Mouse (Mus musculus) frontal cortex, postnatal 10 days (tissue): ENCODE results near the gene Obscn.

ENCODE experiments used
- DNase-seq, 2 experiments: peaks; one replicate each; pipeline ENCODE4 v3.0.0; 2022; ENCODE audit warnings: low spot score in 2 of 2, mixed read lengths in 1 of 2

Gene Obscn

GRCm38 (mm10) chr11:59058025-59058424 is 78.2 kb downstream of the Obscn start:
- DNase-seq, result no peak

- no peak for DNase-seq
These were observed 85.2 kb downstream of the Obscn start for GRCm38 (mm10) chr11:59051031-59051430.

DNA sequence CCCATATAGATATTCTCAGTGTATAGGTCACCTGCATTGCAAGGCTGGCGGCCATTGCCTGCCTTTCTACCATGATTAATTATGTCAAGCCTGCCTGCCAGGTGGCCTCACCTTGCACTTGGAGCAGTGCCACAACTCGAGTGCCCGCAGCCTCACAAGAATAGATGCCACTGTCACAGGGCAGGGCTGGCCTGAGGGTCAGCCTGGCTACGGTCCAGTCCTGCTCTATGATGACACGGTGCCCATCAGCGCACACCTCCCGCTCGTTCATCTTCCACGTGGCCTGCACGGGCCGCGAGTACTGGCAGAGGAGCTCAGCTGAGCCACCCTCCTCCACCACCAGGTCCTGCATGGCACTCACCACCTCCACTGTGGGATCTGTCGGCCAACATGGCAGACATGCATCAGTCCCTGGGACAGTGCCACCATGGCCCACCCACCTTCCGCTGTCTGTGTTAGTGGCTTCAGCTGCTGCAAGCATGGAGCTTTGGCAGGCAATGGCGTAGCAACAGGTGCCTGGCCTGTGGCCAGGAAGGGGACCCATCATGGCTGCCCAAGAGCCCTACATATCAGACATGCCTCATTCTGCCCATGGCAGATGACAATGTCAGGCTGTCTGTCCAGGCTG is 91.4 kb downstream of the Obscn start:
- no peak for DNase-seq

DNA sequence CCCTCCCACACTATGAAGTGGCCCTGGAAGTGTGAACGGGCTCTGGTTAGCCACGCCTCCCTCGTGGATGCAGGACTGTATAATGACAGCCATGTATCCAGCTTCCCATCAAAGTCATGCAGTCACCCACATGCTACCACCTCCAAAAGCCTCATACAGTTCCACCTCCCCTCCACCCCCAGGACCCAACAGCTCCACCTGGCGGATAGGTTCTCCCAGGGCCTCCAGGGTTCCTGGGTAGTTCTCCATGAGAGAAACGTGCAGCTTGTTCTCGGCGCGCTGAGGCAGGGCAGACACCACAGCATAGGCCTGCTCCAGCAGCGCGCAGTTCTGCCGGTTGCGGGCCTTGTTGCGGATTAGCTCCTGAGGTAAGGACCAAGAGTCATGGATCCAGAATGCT is 107.2 kb downstream of the Obscn start:
- no peak for DNase-seq

- no peak for DNase-seq
These were observed 109.8 kb downstream of the Obscn start for GRCm38 (mm10) chr11:59026411-59026810.

DNA sequence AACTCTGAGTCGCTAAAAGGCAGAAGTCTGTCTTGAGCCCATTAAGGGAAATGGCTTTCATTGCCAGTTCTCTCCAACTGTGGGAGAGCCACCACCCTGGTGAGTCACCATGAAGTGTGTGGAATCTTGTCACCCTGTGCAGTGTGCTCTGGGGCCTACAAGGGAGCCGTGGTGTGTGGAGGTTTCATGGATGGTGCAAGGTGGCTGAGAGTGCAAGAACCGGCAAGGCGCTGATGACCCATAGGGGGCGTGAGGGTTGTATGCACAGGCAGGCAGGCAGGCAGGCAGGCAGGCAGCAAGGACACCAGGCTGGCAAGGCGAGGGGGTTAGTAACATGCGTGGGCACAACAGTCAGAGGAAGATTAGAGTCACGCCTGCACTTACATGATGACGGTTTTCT is 121.2 kb downstream of the Obscn start:
- peak in 1 of 2 experiments; percentile 20 for DNase-seq

GRCm38 (mm10) chr11:59002327-59003079 is 133.7 kb downstream of the Obscn start:
- no peak for DNase-seq

GRCm38 (mm10) chr11:59000635-59001034 is 135.6 kb downstream of the Obscn start:
- DNase-seq, result no peak

DNA sequence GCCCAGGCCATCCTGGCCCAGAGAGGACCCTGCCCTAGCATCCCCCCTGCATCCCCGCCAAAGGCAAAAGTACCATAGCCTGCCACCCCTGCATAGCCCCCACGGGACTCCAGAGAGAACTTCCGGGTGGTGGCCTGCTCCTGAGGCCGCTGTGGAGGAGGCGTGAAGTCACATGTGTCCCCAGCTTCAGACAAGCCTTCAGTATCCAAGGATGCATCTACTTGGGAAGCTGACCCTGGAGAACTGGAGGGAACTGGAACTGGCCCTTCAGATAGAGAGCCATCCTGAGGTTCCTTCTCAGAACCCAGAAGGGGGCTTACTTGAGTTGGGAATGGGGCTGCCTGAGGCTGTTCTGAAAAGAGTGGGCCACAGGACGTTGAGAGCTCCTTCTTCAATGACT is 136.4 kb downstream of the Obscn start:
- DNase-seq, result no peak

GRCm38 (mm10) chr11:58999158-58999557 is 137.0 kb downstream of the Obscn start:
- no peak for DNase-seq

- DNase-seq, result no peak
These were observed 138.7 kb downstream of the Obscn start for GRCm38 (mm10) chr11:58997541-58997940.

DNA sequence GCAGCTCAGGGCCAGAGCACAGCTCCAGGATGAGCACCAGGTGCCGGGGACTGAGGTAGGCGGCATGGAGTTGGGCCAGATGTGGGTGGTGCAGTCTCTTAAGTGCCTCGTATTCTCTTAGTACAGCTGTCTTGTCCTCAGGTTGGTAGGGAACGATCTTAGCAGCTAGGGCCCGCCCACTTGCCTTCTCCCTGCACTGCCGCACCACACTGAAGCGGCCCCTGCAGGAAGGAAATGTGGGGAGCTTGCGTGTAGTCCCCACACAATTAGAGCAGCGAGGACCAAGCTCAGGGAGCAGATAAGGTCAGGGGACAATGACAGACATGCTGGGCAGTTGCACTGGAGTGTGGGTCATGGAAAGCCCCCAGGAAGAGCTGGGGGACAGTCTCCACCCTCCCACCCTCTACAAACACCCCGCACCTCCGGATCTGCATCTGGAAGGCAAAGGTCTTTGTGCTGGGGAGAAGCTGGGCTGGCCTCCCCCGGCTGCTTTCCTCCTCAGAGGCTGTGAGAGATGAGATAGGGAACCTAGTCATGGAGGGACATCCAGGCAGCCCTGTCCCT is 140.3 kb downstream of the Obscn start:
- DNase-seq, result no peak

GRCm38 (mm10) chr11:58995061-58995806 is 141.0 kb downstream of the Obscn start:
- no peak for DNase-seq

GRCm38 (mm10) chr11:58994337-58994826 is 141.8 kb downstream of the Obscn start:
- peak in 1 of 2 experiments; percentile 39 for DNase-seq

GRCm38 (mm10) chr11:58993091-58993670 is 143.0 kb downstream of the Obscn start:
- DNase-seq, result no peak

DNA sequence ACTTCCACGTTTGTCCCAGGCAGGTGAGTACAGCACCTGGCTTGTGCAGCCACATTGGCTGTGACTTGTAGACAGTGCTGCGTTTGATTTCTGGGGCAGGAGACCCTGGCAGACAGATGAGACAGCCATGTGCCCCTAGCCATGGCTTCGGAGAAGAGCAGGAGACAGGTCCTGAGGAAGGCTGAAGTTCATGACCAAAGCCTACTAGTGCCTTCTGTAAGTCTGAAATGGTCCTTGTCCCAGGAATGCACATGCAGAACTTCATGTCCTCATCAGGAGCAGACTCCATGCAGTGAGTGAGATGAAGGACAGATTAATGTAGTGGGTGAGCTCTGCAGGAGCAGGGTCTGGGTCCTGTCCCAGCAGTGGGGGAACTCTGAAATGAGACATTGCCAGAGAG is 144.3 kb downstream of the Obscn start:
- no peak for DNase-seq

DNA sequence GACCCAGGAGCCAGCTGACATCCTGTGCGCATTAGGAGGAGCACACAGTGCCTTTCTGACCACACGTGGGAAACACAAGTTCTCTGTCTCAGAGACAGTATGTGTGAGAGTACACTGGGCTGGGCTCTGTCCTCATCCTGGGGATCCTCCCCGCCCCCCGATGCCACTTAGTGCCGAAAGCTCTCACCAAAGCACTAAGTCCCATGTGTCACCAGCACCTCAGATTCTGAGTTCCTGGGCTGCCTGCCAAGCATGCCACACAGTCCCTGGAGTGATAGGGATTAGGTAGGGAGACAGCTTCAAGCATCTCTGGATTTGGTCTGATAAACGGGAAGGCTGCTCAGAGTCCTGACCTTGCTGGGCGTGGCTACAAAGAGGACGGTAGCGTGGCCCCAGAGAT is 145.4 kb downstream of the Obscn start:
- no peak for DNase-seq

DNA sequence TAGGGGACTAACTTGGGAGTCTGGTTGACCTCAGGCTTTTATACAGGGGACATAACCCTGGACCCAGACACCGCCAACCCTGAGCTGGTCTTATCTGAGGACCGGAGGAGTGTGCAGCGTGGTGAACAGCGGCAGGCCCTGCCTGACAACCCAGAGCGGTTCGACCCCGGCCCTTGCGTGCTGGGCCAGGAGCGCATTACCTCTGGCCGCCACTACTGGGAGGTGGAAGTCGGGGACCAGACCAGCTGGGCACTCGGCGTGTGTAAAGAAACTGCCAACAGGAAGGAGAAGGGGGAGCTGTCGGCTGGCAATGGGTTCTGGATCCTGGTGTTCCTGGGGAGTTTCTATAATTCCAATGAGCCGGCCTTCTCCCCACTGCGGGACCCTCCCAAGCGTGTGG is 146.1 kb downstream of the Obscn start:
- no peak for DNase-seq

DNA sequence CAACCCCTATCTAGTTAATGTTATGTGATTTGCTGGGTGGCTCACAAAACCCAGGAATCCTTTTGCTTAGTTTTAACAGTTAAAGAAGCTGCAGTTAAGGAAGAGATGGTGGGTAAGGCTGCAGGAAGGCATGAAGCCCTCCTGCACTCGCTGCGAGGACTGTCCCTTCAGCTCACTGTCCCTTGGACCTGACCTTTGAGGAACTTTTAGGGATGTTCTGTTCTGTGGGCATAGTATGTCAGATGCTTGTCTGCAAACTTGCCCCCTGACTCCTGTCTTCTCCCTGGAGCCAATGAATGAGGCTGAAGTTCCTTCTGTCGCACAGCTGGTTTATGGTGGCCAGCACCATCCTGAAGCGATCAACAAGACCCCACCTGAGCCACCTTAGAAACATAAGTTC is 147.0 kb downstream of the Obscn start:
- no peak for DNase-seq

- DNase-seq, result no peak
These were observed 150.8 kb downstream of the Obscn start for GRCm38 (mm10) chr11:58985299-58985917.

GRCm38 (mm10) chr11:58984657-58985056 is 151.5 kb downstream of the Obscn start:
- DNase-seq, result no peak
